Mouse (Mus musculus) kidney, adult 11 months (tissue): Measurements from ENCODE around the gene 4921530L21Rik.

Experiments used
- DNase-seq: peaks from one replicate; pipeline ENCODE4 v3.0.0; 2022

4921530L21Rik gene

GRCm38 (mm10) chr14:95880954-95881353 is at the start of gene 4921530L21Rik:
Gene 4921530L21Rik, plus strand, starts transcription at chr14:95881254.
- no peak for DNase-seq

- DNase-seq: no peak
These were observed 47.2 kb upstream of the 4921530L21Rik start for GRCm38 (mm10) chr14:95833866-95834265.

- no peak for DNase-seq
These were observed 18.1 kb upstream of the 4921530L21Rik start for GRCm38 (mm10) chr14:95862981-95863380.

GRCm38 (mm10) chr14:95865676-95866416 is 15.2 kb upstream of the 4921530L21Rik start:
- DNase-seq: no peak

GRCm38 (mm10) chr14:95872020-95872419 is 9.0 kb upstream of the 4921530L21Rik start:
- no peak for DNase-seq

- no peak for DNase-seq
These were observed 4.1 kb upstream of the 4921530L21Rik start for GRCm38 (mm10) chr14:95876785-95877510.

GRCm38 (mm10) chr14:95877548-95877947 is 3.5 kb upstream of the 4921530L21Rik start:
- DNase-seq: no peak

GRCm38 (mm10) chr14:95899458-95899857 is 18.4 kb downstream of the 4921530L21Rik start:
- no peak for DNase-seq

GRCm38 (mm10) chr14:95904591-95905095 is 23.6 kb downstream of the 4921530L21Rik start:
- no peak for DNase-seq

GRCm38 (mm10) chr14:95913293-95913692 is 32.2 kb downstream of the 4921530L21Rik start:
- no peak for DNase-seq

GRCm38 (mm10) chr14:95926742-95927141 is 45.7 kb downstream of the 4921530L21Rik start:
- no peak for DNase-seq

- DNase-seq: no peak
These were observed 47.0 kb downstream of the 4921530L21Rik start for GRCm38 (mm10) chr14:95927810-95928785.
